Mouse (Mus musculus) limb, embryonic 12.5 days (tissue): ENCODE results near the gene Galnt18. TPM values are rescaled to one million over a fixed set of nuclear protein-coding genes. Genes with fewer than 3 reads are reported as not detected.

ENCODE experiments used
- ATAC-seq: fragments of 200-750 bp; cut with Nextera tagmentation; 2 replicates; pipeline ENCODE4 v1.8.0; 2017; ENCODE audit warnings: low read depth, moderate TSS enrichment; ENCODE audit not compliant: insufficient number of reproducible peaks, insufficient read depth, low FRiP score, low TSS enrichment
- H3K27ac ChIP-seq: fragments of 300-500 bp; sonication (generic); 2 replicates; pipeline ENCODE4 v1.5.1; 2016; ENCODE audit warnings: mild to moderate bottlenecking, moderate library complexity
- H3K27me3 ChIP-seq: fragments of 300-500 bp; sonication (generic); 2 replicates; pipeline ENCODE4 v1.6.1; 2016; ENCODE audit warnings: mild to moderate bottlenecking, moderate library complexity
- H3K36me3 ChIP-seq: fragments of 300-500 bp; sonication (generic); 2 replicates; pipeline ENCODE4 v1.6.1; 2016; ENCODE audit warnings: mild to moderate bottlenecking, moderate library complexity
- H3K4me1 ChIP-seq: fragments of 300-500 bp; sonication (generic); replicated peaks from 2 replicates; pipeline ENCODE4 v1.6.1; 2016
- H3K4me2 ChIP-seq: fragments of 300-500 bp; sonication (generic); 2 replicates; pipeline ENCODE4 v1.6.1; 2016; ENCODE audit warnings: mild to moderate bottlenecking, moderate library complexity
- H3K4me3 ChIP-seq: fragments of 300-500 bp; sonication (generic); replicated peaks from 2 replicates; pipeline ENCODE4 v1.5.1; 2016; ENCODE audit warnings: mild to moderate bottlenecking
- H3K9ac ChIP-seq: fragments of 300-500 bp; sonication (generic); replicated peaks from 2 replicates; pipeline ENCODE4 v1.6.1; 2016; ENCODE audit warnings: mild to moderate bottlenecking, moderate library complexity
- H3K9me3 ChIP-seq: fragments of 300-500 bp; sonication (generic); 2 replicates; pipeline ENCODE4 v1.6.1; 2016; ENCODE audit warnings: mild to moderate bottlenecking, moderate library complexity
- WGBS: fragments of 180-500 bp; shearing (Covaris S2); methylation state at CpG from one replicate; pipeline ENCODE4 v1.1.7; 2016; 5-methylcytosine and 5-hydroxymethylcytosine counted together
- polyA plus RNA-seq: library from polyadenylated mRNA; unstranded; fragments of >200 nt; fragmentation: Nextera tagmentation; extraction: Ambion mirVana; gene quantifications from 2 replicates; pipeline ENCODE4 v1.2.1, GENCODE M21; 2016

The Galnt18 gene
- polyA plus RNA-seq, 1 experiment from 2014 or later = 13.1 TPM

GRCm38 (mm10) chr7:111550987-111551386 is 228.8 kb downstream of the Galnt18 start:
- Histone ChIP-seq H3K4me1 (no peaks in the 10 kb centered on the region), H3K4me2 (no peak overlapping the region), H3K4me3 (no peak overlapping the region), H3K9ac (no peak overlapping the region), H3K36me3 (no peaks in the 10 kb centered on the region), H3K27ac (no peak overlapping the region), H3K27me3 (no peaks in the 10 kb centered on the region), H3K9me3 (no peaks in the 10 kb centered on the region)
- ATAC-seq = no peak
- WGBS = 91% methylated on average over 1 of the region's 1 CpGs

DNA sequence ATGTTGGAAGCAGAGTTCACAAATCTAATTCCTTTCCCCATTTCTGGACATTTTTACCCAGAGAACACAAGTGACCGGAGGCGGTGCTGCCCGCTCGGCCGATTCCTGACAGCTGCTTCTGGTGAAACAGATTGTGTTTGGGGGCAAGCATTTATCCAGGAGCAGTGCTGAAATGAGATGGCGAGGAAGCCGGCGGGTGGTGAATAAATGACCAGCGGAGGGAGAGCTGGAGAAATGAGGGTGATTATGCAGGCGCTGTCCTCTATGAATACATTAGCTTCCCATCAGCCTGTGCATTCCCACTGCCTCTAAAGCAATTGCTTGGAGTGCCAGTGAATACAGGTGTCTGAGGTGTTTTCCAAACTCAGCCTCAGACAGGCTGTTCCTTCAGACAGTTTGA is 232.7 kb downstream of the Galnt18 start:
- Histone ChIP-seq H3K27ac (no peak overlapping the region), H3K9ac (no peak overlapping the region), H3K4me3 (no peak overlapping the region), H3K4me1 (no peaks in the 10 kb centered on the region), H3K9me3 (no peaks in the 10 kb centered on the region), H3K36me3 (no peaks in the 10 kb centered on the region), H3K27me3 (no peaks in the 10 kb centered on the region), H3K4me2 (no peak overlapping the region)
- no peak for ATAC-seq
- 72% methylated on average over 10 of the region's 10 CpGs for WGBS

GRCm38 (mm10) chr7:111545614-111546013 is 234.2 kb downstream of the Galnt18 start:
- no peak overlapping the region for H3K4me2 ChIP-seq
- H3K27me3 ChIP-seq = no peaks in the 10 kb centered on the region
- no peak overlapping the region for H3K4me3 ChIP-seq
- H3K27ac ChIP-seq = no peak overlapping the region
- no peak overlapping the region for H3K9ac ChIP-seq
- H3K36me3 ChIP-seq = no peaks in the 10 kb centered on the region
- WGBS = 85% methylated on average over 1 of the region's 1 CpGs
- no peak for ATAC-seq
- H3K4me1 ChIP-seq = no peaks in the 10 kb centered on the region
- no peaks in the 10 kb centered on the region for H3K9me3 ChIP-seq

- Histone ChIP-seq H3K9me3 (peaks cover 4% of the 10 kb centered on the region; the same call in 1 of the 2 replicates), H3K4me1 (no peaks in the 10 kb centered on the region; the same call in 1 of the 2 replicates), H3K4me3 (no peak overlapping the region), H3K36me3 (no peaks in the 10 kb centered on the region), H3K27ac (no peak overlapping the region), H3K4me2 (no peak overlapping the region), H3K9ac (no peak overlapping the region), H3K27me3 (no peaks in the 10 kb centered on the region)
- no peak for ATAC-seq
- WGBS = 85% methylated on average over 6 of the region's 6 CpGs
These were observed 241.8 kb downstream of the Galnt18 start for GRCm38 (mm10) chr7:111537946-111538345.

DNA sequence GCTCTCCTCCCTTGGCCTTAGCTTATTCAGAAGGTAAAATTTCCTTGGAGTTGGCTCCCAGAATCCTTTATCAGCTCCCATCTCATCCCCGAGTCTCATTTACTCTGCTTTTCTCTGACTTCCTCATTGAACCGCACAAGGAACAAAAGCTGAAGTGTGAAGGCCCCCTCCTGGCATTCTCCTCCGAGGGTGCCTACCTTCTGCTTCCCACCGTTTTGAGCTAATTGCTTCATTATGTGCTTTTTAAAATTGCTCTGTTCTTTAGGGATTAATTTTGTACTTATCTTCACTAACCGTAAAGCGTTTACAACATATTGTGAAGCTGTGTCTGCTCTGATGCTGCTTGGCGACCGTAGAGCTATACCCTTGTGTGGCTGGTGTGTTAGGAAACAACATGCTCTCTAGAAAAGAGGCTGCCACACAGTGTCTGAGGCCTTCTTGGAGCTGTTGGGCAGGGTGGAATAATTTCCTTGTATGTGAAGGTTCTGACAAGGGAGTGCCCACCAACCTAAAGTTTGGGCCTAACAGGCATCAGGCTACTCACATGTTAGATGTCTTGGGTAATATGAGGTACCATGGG is 244.9 kb downstream of the Galnt18 start:
- peaks cover 4% of the 10 kb centered on the region; the same call in 1 of the 2 replicates for H3K9me3 ChIP-seq
- H3K27me3 ChIP-seq = no peaks in the 10 kb centered on the region
- H3K9ac ChIP-seq = no peak overlapping the region
- no peaks in the 10 kb centered on the region for H3K36me3 ChIP-seq
- 46% methylated on average over 8 of the region's 8 CpGs for WGBS
- ATAC-seq = no peak
- no peak overlapping the region for H3K4me2 ChIP-seq
- H3K4me1 ChIP-seq = no peaks in the 10 kb centered on the region; the same call in 1 of the 2 replicates
- no peak overlapping the region for H3K27ac ChIP-seq
- no peak overlapping the region for H3K4me3 ChIP-seq

GRCm38 (mm10) chr7:111528961-111529643 is 250.7 kb downstream of the Galnt18 start:
- peaks cover 17% of the 10 kb centered on the region for H3K4me1 ChIP-seq
- no peak overlapping the region for H3K4me3 ChIP-seq
- no peak overlapping the region for H3K4me2 ChIP-seq
- ATAC-seq = no peak
- no peak overlapping the region for H3K9ac ChIP-seq
- WGBS = 82% methylated on average over 3 of the region's 3 CpGs
- 0 out of 2 replicates have a peak, but pooled peaks cover 3% of the 10 kb centered on the region for H3K27me3 ChIP-seq
- H3K9me3 ChIP-seq = peaks cover 6% of the 10 kb centered on the region; the same call in 1 of the 2 replicates
- H3K27ac ChIP-seq = no peak overlapping the region
- no peaks in the 10 kb centered on the region for H3K36me3 ChIP-seq

DNA sequence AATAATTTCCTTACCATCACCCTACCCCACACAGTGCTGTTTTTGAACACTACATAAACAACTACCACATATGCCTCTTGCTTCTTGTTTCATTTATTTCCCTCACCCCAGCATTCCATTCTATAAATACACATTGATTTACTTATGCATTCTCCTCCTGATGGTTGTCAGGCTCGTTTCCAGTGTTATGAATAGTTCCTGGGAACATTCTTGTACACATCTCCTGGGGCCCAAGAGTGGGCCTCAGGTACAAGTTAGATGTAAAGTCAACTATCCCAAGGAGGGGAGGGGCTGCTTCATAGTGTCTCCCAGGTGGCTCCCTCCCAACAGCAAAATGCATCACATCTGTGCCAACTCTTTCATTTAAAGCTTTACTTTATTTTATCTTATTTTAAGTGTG is 251.3 kb downstream of the Galnt18 start:
- peaks cover 17% of the 10 kb centered on the region for H3K4me1 ChIP-seq
- H3K9me3 ChIP-seq = 0 out of 2 replicates have a peak, but pooled peaks cover 6% of the 10 kb centered on the region
- no peak overlapping the region for H3K27ac ChIP-seq
- no peak overlapping the region for H3K4me2 ChIP-seq
- no peaks in the 10 kb centered on the region for H3K36me3 ChIP-seq
- 45% methylated on average over 1 of the region's 1 CpGs for WGBS
- no peak overlapping the region for H3K4me3 ChIP-seq
- H3K27me3 ChIP-seq = 0 out of 2 replicates have a peak, but pooled peaks cover 3% of the 10 kb centered on the region
- no peak for ATAC-seq
- no peak overlapping the region for H3K9ac ChIP-seq

DNA sequence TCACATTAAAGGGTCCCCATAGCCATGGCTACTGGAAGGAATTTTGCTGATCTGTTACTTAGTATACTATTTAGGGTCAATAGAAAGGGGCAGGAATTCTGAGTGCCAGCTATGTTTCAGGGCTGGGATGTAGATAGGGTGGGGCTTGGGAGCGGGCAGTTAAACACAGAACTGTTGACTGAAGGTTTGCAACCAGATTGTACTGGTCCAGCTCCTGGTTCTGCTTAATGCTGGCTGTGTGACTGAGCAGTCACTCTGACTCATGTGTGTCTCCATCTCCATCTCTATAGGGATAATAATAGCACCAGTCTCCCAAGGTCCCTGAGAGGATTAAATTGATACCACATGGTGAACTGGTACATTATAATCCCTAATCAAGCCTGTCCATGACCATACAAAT is 258.9 kb downstream of the Galnt18 start:
- no peak for ATAC-seq
- Histone ChIP-seq H3K9me3 (no peaks in the 10 kb centered on the region), H3K27ac (no peak overlapping the region), H3K36me3 (no peaks in the 10 kb centered on the region), H3K9ac (no peak overlapping the region), H3K4me2 (no peak overlapping the region), H3K4me3 (no peak overlapping the region), H3K4me1 (peaks cover 12% of the 10 kb centered on the region), H3K27me3 (no peaks in the 10 kb centered on the region)
- 88% methylated on average over 1 of the region's 1 CpGs for WGBS

DNA sequence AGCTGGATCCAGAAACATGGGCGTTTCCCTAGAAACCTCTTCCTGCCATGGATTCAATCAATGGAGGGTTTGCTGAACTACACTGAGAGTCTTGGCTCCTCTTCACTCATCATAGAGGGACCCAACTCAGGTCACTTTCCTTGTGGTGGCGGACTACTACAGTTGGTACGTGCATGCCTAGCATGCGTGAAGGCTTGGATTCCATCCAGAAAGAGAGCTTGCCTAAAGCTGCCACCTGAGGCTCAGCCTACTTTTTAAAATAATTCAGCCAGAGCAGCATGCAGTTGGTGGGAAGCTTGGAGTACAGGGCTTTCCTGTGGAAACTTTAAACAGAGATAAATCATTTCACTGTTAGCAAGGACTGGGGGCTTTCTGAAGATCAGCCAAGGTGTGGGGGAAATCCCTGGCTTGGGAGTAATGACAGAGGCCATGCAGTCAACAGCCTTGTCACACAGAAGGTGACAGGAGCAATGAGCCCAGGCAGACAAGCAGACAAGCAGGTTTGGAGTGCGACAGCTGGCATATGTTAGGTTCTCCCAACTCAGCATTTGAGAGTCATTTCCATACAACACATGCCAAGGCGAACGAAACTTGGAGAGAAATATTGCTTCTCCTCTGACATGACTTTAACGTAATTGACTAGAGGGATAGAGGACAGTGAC is 261.1 kb downstream of the Galnt18 start:
- Histone ChIP-seq H3K4me2 (no peak overlapping the region), H3K9ac (no peak overlapping the region), H3K27ac (no peak overlapping the region), H3K4me3 (no peak overlapping the region), H3K36me3 (no peaks in the 10 kb centered on the region), H3K4me1 (no peaks in the 10 kb centered on the region), H3K9me3 (no peaks in the 10 kb centered on the region), H3K27me3 (no peaks in the 10 kb centered on the region)
- WGBS = 81% methylated on average over 8 of the region's 8 CpGs
- no peak for ATAC-seq

DNA sequence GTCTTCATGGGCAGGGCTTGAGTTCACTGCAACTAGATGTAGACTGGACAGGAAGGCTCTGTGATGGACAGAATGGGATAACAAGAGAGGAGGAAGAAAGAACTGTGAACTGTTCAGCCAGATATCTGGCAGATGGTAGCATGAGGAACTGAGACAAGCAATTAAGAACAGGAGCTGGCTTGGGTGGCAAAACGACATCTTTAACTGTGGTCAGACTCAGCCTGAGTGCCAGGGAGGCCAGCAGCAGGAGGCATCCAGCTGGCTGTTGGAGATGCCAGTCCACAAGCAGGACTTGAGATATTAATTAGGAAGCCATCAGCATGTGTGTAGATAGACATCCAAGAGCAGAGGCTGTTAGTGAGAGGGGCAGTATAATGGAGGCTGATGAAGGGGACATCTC is 262.9 kb downstream of the Galnt18 start:
- no peak for ATAC-seq
- Histone ChIP-seq H3K4me1 (no peaks in the 10 kb centered on the region), H3K4me2 (no peak overlapping the region), H3K9me3 (no peaks in the 10 kb centered on the region), H3K27me3 (no peaks in the 10 kb centered on the region), H3K27ac (no peak overlapping the region), H3K36me3 (no peaks in the 10 kb centered on the region), H3K9ac (no peak overlapping the region), H3K4me3 (no peak overlapping the region)
- WGBS = 56% methylated on average over 1 of the region's 1 CpGs

DNA sequence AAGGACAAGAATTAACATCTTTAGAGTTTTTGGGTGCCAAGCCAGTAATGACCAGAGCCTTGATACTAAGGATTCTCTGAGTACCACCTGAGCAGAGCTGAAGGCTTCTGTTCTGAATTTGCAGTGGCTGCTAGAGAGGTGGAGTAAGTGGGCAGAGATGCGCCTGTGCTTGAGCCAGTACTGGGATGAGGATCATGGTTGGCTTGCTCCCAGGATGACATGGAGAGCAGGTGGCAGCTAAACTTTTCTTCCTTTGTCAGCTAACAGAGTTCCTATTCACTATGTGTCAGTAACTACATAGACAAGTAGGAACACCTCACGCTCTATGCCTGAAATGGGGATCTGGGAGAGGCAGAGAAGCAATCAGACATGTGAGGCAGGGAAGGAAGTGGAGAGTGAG is 264.3 kb downstream of the Galnt18 start:
- 92% methylated on average over 2 of the region's 2 CpGs for WGBS
- H3K27ac ChIP-seq = no peak overlapping the region
- no peaks in the 10 kb centered on the region for H3K27me3 ChIP-seq
- no peaks in the 10 kb centered on the region for H3K4me1 ChIP-seq
- H3K4me2 ChIP-seq = no peak overlapping the region
- H3K36me3 ChIP-seq = no peaks in the 10 kb centered on the region
- H3K4me3 ChIP-seq = no peak overlapping the region
- ATAC-seq = no peak
- no peak overlapping the region for H3K9ac ChIP-seq
- no peaks in the 10 kb centered on the region for H3K9me3 ChIP-seq
